Mouse (Mus musculus): Measurements from ENCODE around the gene Lyl1. TPM values are rescaled to one million over a fixed set of nuclear protein-coding genes. Genes with fewer than 3 reads are reported as not detected.

The Lyl1 gene
- total and polyA plus RNA-seq, 3 experiments = 88.7 to 149 (median 136) TPM

DNA sequence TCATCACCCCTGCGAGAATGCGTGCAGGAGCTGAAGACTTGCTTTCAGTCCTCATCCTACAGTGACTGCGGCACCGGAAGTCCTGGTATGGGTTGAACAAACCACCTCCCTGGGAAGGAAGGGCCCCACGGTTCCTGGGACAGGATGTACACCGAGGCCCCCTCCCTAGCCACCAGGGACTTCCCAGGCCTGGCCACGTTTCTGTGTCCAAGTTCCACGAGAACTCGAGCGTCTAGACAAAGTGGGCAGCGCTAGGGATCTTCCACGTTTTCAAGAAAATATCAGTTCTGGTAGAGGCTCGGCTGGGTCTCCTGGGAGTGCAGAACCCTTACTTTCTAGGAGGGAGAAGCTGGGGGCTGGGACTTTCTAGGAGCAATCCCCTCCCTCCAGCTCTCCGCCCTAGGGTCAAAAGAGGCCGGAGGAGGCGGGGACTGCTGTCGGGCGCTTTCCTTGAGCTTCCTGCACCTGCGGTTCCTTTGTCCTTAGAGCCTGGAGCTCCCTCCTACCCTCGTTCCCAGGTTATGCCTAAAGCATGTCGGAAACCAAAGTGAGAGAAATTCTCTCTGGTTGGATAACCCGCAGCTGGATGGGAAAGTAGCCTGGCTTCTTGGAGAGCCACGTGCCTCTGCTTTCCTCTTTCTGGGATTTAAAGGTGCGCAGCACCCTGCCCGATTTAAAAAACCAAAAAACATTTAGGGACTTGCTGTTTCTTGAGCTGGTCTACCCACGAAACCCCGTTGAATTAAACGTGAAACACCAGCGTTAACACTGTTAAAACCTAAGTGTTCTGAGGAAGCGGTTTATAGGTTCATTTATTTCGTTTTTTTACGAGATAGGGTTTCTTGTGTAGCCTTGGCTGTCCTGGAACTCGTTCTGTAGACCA is 41.1 kb upstream of the Lyl1 start:
- Histone ChIP-seq H3K4me3 (ENCODE audit: control insufficient read depth in 1 of 2, insufficient read depth in 1 of 2, low read depth in 2 of 2, low read length in 2 of 2) (peak overlapping the region; percentile 67 to 93), H3K79me2 (ENCODE audit: control insufficient read depth, insufficient read depth, low read length, poor library complexity) (peaks cover 37% of the 10 kb centered on the region), H3K9me3 (replicated peaks; ENCODE audit: insufficient read depth, low read length) (no peaks in the 10 kb centered on the region), H3K4me1 (ENCODE audit: control insufficient read depth in 1 of 2, insufficient read depth in 2 of 2, low read length in 2 of 2) (peaks cover 5 to 33% of the 10 kb centered on the region in 2 experiments), H3K9ac (ENCODE audit: control insufficient read depth, low read depth, low read length, poor library complexity, severe bottlenecking) (peak overlapping the region; percentile 88), H3K27me3 (ENCODE audit: control insufficient read depth in 1 of 2, insufficient read depth in 2 of 2, low read length in 2 of 2) (no peaks in the 10 kb centered on the region), H3K27ac (ENCODE audit: control insufficient read depth, low read depth, low read length) (no peak overlapping the region), H3K36me3 (ENCODE audit: control insufficient read depth in 1 of 2, insufficient read depth in 2 of 2, low read length in 2 of 2) (peaks cover 0 to 22% of the 10 kb centered on the region in 2 experiments; a peak in 2 of 4 replicates)
- TF ChIP-seq MXI1 (IDR thresholded peaks at IDR 0.05; ENCODE audit: low read depth, low read length) (no peak), MAFK (IDR thresholded peaks at IDR 0.05; ENCODE audit: borderline replicate concordance, low read depth, low read length) (no peak), CTCF (IDR thresholded peaks at IDR 0.05 in 2 of 3, conservative IDR thresholded peaks at IDR 0.05 in 1 of 3; ENCODE audit: control insufficient read depth in 1 of 3, insufficient read depth in 1 of 3, low read depth in 2 of 3, low read length in 3 of 3, poor library complexity in 1 of 3, severe bottlenecking in 1 of 3) (no peak), SIN3A (IDR thresholded peaks at IDR 0.05; ENCODE audit: low read length) (no peak), MAZ (IDR thresholded peaks at IDR 0.05; ENCODE audit: low read depth, low read length) (no peak), POLR2A (IDR thresholded peaks at IDR 0.05; ENCODE audit: control insufficient read depth in 1 of 2, insufficient read depth in 1 of 2, low read depth in 1 of 2, low read length in 2 of 2, poor library complexity in 1 of 2) (0 out of 4 replicates have a peak, but pooled peaks of 1 of the 2 experiments have one; percentile 17)
- no peak for DNase-seq (ENCODE audit: low read depth, low spot score)

DNA sequence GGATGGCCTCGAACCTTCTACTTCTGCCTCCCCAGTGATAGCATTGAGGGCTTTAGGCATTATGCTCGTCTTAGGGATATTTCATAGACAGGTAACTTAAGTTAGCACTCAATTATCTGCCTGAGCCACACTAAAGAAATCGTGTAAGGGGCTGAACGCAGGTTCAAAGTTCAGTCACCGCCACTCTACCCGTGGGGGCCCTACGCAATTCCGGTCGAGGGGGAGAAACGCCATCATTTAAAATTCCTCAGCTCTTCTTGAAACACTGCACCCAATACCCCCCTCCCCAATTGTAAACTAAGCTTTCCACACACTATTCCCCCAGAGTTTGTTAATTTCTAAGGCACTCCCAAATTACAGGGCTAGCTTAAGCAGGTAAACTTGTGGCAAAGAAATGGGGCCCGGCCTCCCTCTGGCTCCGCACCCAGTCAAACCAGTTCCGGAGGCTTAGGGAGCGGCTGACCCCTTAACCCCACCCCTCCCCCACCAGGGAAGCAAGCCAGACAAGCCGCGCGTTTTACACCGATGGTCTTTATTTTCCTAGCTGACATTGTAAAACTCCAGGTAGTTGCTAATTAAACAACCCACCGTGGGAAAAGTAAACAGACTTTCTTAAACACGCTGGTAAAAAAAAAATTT is 40.3 kb upstream of the Lyl1 start:
- Histone ChIP-seq H3K36me3 (ENCODE audit: control insufficient read depth in 1 of 2, insufficient read depth in 2 of 2, low read length in 2 of 2) (peaks cover 0 to 23% of the 10 kb centered on the region in 2 experiments; a peak in 2 of 4 replicates), H3K27ac (ENCODE audit: control insufficient read depth, low read depth, low read length) (peak overlapping the region; percentile 40; the same call in 1 of the 2 replicates), H3K4me3 (ENCODE audit: control insufficient read depth in 1 of 2, insufficient read depth in 1 of 2, low read depth in 2 of 2, low read length in 2 of 2) (peak overlapping the region; percentile 67 to 93), H3K79me2 (ENCODE audit: control insufficient read depth, insufficient read depth, low read length, poor library complexity) (peaks cover 45% of the 10 kb centered on the region), H3K9ac (ENCODE audit: control insufficient read depth, low read depth, low read length, poor library complexity, severe bottlenecking) (peak overlapping the region; percentile 88), H3K4me1 (ENCODE audit: control insufficient read depth in 1 of 2, insufficient read depth in 2 of 2, low read length in 2 of 2) (peaks cover 5 to 32% of the 10 kb centered on the region in 2 experiments), H3K9me3 (replicated peaks; ENCODE audit: insufficient read depth, low read length) (no peaks in the 10 kb centered on the region), H3K27me3 (ENCODE audit: control insufficient read depth in 1 of 2, insufficient read depth in 2 of 2, low read length in 2 of 2) (no peaks in the 10 kb centered on the region)
- DNase-seq (ENCODE audit: low read depth, low spot score) = no peak
- TF ChIP-seq MAFK (IDR thresholded peaks at IDR 0.05; ENCODE audit: borderline replicate concordance, low read depth, low read length) (0 out of 2 replicates have a peak, but pooled peaks have one; percentile 13), TBP (IDR thresholded peaks at IDR 0.05; ENCODE audit: low read depth, low read length) (no peak), POLR2AphosphoS2 (IDR thresholded peaks at IDR 0.05; ENCODE audit: low read length) (0 out of 2 replicates have a peak, but pooled peaks have one; percentile 4), UBTF (IDR thresholded peaks at IDR 0.05; ENCODE audit: borderline replicate concordance, insufficient read depth, low read depth, low read length) (no peak), MYB (IDR thresholded peaks at IDR 0.05; ENCODE audit: low read depth, low read length) (no peak), HCFC1 (IDR thresholded peaks at IDR 0.05; ENCODE audit: low read depth, low read length) (0 out of 2 replicates have a peak, but pooled peaks have one; percentile 25), ZMIZ1 (IDR thresholded peaks at IDR 0.05; ENCODE audit: low read depth, low read length) (0 out of 2 replicates have a peak, but pooled peaks have one; percentile 21), SIN3A (IDR thresholded peaks at IDR 0.05; ENCODE audit: low read length) (0 out of 2 replicates have a peak, but pooled peaks have one; percentile 11)
